ENCODE assay signal across 16 mouse cellular contexts in genomic region chr13:32640941-32641340, GRCm38 (mm10).
"Had no signal": no experiment of that assay in that cellular context is flagged by ENCODE, and none has a peak within 500 bp of the region (broad histone marks: within the 10 kb centered on the region; RNA-seq: fewer than 3 reads in every experiment).

No protein-coding gene starts in this region.

- ATAC-seq: hindbrain, postnatal 0 days; intestine, embryonic 15.5 days; intestine, postnatal 0 days had no signal

- DNase-seq: gastrocnemius, postnatal 14 days; gastrocnemius, postnatal 36 days; heart, adult 18-20 months; heart, postnatal 14 days; heart, postnatal 36 days; kidney, adult 18-20 months; kidney, adult 8-10 months; kidney, postnatal 10 days; kidney, postnatal 25 days; layer of hippocampus, adult 9-11 months; layer of hippocampus, postnatal 36 days; liver; liver, embryonic 13.5 days had no signal
